Mouse (Mus musculus) kidney, adult 9 months (tissue): ENCODE data around the gene Rpusd1.
A peak's percentile ranks its signal among the peaks of the same experiment; 100 is the strongest.
"Not testable (repeated sequence)": the region's sequence is repeated elsewhere in the genome, so short reads cannot be mapped to it uniquely, and the experiment has no call there.

Experiments used
- DNase-seq: peaks from one replicate; pipeline ENCODE4 v3.0.0; 2022

Gene Rpusd1

DNA sequence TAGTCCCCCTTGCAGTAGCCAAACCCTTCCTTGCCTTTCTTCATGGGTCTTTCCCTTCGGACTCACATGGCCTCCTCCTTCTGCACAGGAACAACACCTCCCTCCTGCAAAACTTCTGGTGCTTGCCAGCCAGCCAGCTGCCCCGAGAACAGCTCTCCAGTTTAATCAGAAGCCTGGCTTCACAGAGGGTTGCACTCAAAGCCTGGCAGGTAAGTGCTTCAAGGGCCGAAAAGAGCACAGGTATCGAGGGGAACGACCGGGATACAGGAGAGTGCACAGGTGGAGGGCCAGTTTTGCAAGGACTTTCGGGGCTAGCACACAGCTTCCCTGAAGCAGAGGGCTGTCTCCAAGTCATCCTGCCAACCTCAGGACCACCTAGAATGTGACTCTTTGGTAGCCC, 11.4 kb downstream of the Rpusd1 start:
- DNase-seq, result no peak

DNA sequence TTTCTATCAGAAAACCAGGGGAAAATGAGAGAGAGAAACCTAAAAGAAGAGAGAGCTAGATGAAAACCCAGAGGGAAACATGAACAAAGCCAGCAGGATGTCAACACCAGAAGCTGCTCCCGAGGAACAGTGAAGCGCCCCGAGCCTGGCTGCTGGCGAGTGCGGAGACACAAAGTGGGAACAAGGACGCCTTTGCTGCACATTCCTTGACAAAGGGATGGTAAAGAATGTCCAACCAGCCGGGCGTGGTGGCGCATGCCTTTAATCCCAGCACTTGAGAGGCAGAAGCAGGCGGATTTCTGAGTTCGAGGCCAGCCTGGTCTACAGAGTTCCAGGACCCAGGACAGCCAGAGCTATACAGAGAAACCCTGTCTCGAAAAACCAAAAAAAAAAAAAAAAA, 14.0 kb downstream of the Rpusd1 start:
- DNase-seq, result not testable (repeated sequence)

DNA sequence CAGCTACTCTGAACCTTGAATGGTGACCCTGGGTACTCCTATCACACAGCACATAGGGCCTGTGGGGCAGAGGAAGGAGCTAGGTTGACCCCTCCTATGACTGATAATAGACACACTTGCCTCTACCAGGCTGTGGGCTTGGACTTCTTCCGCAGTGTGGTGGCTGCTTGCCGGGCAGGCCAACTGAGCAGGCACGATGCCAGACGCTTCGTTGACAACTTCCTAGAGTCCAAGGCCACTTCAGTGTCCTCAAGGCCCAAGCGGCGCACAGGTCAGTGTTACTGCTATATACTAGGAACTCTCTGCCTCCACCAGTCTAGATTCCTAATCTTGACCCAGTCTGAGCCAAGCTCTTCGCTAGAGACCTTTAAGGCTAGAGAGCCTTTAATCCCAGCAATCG, 16.4 kb downstream of the Rpusd1 start:
- DNase-seq, result no peak

DNA sequence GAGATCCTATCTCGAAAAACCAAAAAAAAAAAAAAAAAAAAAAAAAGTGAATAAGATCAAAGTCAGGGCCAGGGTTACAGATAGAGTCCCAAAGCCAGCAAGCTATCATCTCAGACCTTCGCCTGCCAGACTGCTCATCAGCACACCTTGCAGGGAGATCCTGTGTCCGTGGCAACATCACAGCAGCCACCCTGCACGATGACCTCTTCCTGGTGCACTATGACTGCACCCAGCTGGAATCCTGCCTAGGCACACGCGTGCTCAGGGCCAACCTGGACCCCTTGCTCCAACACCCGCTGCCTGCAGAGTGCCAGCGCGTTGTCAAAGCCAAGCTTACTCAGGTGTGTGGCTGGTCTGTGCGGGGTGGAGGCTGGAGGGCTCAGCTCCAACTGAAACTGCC, 16.8 kb downstream of the Rpusd1 start:
- DNase-seq, result no peak

DNA sequence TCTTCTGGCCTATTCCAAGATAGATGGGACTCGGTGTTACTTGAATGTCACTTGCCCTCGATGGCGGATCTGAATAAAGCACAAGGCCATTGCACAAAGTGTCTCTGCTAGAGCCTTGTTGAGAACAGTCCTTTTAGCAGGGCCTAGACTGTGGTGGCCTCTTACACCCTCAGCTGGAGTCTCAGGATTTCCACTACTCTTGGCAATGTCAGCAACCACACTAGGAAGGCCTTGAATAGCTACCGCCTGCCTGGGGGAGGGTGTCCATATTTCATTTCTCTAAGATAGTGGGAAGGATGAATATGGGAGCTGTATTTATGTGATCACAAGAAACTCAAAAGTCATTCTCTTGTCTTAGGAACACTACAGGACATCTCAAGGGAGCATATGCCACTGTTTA, 20.8 kb downstream of the Rpusd1 start:
- no peak for DNase-seq

DNA sequence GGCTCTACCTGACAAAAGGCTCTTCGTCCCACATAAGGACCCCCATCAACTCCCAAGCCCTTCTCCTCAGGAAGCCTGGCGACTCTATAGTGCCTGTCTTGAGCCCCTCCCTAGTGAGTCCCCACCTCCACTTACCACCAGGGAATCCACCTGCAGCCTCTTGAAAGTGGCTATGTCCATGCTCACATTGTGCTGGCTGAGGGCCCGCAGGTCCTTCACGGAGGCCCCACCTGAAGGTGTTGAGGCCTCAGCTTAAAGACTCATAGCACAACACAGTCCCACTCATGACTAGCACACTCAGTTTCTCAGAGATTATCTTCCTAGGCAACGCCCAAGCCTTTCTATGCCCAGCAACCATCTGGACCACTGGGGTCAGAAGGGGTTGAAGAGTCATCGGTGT, 21.8 kb downstream of the Rpusd1 start:
- no peak for DNase-seq

DNA sequence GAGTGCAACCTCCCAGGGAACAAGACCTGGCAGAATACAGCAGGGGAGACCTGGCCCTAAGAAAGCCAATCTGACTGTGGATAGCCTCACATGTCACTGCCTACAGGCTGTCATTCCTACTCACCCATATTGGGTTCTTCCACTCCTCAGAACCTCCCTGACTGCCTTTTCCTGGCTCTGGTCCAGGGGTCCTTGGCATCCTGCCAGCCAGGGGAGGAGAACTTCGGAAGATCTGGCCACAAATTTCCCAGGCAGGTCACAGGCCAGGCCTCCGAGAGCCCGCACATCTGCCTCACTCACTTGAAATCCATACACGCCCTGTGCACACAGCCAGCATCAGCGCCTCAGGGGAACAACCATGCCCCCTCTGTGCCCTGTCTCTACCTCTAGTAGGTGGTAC, 24.0 kb downstream of the Rpusd1 start:
- DNase-seq, result peak; percentile 26

DNA sequence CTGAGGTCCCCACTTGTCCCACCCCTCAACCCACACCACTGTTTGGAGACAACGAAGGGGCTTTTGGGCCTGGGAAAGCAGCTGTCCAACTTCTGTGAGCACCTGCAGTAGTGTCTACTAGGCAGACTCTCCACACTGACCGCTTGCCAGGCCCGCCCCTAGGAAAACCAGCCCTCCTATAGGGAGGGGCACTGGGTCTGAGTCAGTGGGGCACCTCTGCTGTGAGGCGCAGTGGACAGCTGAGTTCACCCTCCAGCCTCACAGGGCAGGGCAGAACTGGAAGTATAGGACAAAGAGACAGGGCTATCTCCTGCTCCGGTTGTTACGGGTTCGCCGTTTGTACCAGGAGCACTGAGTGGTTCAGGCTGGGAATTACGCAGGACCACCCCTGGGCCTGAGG, 26.8 kb downstream of the Rpusd1 start, which contains the start of gene Msln:
Gene Msln (minus strand): TSS at position 138 of the 400 bp plus-strand sequence.
- no peak for DNase-seq

DNA sequence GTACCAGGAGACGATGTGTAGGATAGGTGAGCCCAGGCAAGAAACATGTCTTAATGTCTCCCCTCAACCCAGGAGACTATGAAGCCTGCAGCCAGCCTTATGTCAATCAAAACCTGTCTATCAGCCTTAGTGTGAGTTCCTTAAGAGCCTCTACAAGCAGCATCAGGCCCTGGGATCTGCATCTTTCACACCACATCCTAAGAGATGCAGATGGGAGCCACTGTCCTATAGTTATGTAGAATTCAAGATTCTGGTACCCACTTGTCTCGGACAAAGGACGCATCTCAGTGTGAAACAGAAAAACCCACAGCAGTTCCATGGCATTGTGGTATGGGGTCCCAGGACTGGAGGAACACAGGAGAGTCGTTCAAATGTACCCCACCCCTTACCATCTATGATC, 27.6 kb downstream of the Rpusd1 start:
- no peak for DNase-seq

DNA sequence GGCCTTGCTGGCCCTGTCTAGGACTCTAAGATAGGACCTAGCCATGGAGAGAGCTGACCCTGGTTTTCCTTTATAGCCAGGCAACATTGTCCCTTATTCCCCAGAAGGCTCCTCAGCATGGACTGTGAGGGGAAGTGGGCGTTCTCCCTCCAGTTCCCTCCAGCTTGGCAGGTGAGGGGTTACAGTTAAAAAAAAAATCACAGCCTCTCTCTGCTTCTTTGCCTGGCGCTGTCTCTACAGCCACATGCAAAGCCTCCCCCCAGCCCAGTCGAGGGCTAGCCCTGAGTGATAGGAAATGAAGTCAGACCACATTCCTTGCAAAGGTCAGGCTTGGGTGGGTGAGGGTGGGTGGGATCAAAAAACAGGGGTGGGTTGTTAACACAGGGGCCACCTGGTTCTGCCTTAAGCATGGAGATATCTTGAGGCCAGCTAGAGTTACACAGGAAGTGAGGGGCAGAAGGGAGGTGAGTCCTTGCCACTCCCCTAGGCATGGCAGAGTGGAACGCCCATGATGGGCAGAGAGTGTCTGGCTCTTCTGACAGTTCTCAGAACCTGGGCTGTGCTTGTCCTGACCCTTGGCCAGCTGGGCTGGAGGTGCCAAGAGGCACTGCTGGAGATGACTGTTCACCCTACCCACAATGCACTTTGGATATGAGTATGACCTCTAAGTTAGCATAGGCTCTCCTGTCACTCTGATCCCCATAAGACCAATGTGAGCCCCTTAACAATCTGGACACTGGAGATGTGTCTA, 28.3 kb downstream of the Rpusd1 start:
- DNase-seq, result no peak

DNA sequence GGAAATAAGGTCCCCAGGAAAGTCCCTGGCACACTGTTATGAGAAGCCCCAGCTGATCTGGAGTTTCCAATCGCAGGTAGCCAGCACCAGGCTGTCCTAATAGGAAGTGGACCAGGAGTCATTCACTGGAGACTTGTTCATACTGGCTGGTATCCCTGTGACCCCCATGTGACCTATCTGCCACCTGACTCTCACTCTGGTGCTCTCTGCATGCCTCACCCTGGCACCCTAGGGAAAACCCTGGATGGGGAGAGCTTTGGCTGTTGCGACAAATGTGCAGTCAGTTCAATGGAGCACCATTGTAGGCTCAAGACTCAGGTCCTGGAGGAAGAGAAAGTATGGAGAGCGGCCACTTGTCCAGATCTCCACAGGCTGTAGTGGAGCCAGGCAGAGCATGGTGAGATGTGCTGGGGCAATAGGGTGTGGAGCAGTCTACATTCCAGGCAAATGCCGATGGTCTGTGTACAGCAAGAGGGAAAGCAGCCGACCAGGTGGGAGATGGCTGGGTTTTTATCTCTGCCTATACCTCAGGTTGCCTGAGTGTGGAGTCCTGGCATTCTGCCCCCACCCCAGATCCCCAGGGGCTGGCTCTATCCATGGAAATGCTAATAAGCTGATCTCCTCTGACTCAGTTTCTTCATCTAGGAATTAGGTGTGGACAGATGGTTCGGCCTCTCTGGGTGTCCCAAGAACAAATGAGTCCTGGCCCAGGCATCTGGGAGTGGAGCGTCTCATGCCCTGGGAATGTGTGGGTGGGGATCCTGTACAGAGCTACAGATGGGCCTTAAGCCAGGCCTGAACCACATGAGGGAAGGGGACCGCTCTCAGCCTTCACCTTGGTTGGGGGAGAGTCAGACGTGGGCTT, 29.1 kb downstream of the Rpusd1 start:
- no peak for DNase-seq

DNA sequence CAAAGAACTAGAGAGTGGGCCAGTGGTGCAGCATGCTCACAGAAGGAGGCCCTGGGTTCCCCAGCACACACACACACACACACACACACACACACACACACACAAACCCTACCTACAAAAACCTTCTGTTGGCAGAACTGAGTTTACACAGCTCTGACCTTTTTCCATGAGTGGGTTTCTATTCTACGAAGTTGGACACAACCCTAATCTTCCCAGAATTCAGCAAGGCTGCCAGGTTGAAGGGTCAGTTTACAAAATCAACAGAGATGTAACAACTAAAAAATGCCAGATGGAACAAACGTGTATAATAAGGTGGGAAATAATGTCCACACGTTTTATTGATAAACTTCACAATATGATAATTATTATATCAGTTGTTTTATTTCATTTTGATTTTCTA, 30.2 kb downstream of the Rpusd1 start:
- DNase-seq, result no peak

DNA sequence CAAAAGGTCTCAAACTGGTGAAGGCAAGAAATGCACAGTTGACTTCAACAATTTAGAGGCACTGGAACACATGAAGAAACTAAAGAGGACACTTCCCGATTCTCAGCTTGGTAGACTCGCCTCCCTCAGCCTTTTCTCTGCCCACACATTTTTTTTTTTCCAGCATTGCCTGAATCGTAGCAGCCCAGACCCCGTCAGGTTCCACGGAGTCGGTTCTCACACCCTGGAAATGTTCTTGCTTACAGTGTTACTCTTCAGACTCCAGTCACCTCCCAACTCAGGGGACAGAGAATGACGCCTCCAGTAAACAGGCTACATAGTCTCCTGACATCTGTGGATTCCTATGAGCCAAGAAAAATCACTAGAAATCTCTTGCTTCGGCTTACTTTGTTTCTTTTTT, 32.7 kb downstream of the Rpusd1 start:
- DNase-seq, result no peak

DNA sequence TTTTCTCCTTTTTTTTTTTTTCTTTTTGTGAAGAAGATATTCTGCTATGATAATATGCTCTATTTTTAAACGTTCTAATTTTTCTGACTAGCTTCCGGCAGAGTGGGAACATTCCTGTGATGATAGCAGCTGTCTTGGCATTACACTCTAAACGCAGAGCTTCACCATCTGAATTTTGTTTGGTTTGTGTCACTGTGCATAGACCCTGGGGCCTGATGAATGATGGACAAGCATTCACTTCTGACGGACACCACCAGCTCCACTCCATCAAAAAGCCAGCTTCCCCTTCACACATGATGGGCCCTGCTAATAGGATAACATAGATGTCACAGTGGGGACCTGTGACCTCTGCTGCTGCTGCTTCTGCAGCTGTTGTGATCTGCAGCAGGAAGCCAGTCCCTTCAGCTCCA, 34.1 kb downstream of the Rpusd1 start:
- no peak for DNase-seq

DNA sequence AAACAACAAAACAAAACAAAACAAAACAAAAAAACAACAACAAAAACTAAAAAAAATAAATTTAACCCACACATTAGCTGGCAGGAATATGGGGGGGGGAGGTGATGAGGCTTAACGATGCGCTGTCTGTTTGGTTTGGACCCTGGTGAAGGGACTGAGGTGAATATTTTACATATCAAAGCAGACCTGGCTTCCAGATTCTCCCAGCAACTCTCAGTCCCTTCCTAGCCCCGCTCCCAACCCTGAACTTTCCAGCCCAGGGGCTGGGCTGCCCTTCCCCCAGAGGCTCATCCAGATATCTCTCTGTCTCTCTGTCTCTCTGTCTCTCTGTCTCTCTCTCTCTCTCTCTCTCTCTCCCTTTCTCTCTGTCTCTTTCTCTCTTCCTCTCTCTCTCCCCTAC, 35.1 kb downstream of the Rpusd1 start:
- no peak for DNase-seq

DNA sequence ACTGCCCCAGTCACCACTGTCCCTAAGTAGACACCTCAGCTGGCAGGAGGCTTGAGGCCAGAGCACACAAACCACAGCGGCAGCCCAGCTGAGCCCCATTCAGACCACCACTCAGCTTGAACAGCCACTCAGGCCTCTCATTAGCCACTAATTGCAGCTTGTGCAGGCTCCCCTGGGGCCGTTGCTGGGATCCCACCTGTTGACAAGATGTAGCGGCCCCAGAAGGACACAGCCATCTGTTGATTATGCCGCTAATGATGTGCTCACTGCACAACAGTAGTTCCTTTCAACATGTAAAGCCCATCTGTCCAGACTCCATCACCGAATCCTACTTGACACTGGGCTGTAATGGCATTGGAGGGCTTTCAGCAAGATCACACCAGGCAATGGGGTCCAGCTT, 38.4 kb downstream of the Rpusd1 start:
- DNase-seq, result no peak

DNA sequence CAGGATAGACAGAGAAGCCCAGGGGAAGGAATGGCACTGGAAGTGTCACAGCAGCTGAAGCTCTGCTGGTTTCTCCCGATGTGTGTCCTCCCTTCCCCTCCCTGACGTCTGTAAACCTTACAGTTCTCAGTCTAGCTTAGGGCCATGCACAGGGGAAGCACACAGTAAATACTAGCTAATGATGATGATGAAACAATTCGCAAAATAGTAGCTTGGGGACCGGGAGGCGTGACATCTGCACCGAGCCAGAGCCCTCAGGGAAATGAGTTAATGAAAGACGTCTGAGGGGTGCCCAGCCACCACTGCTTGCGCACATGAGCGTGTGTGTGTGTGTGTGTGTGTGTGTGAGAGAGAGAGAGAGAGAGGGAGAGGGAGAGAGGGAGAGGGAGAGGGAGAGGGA, 41.9 kb downstream of the Rpusd1 start:
- no peak for DNase-seq

DNA sequence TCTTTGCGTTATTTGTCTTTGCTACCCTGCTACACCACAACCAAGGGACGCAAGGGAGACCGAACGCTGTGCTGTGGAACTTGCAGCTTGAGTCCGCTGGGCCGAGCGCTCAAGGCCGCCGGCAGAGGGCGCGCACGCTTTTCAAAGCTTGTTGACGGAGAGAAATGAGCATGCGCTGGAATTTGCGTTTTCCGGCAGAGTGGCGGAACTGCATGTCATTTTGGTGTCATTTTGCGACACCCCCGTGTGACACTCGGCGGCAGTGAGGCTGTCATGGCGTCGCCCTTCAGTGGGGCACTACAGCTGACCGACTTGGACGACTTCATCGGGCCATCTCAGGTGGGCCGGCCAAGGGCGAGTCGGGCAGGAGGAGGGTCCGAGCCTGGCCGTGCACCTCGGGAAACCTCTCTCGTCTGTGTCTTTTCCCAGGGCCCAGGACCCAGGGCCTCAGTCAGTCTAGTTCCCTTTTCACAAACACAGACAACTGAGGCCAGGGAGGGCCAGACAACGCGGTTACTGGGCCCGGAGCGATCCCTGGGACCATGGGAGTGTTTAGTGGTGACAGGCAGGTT, 46.2 kb downstream of the Rpusd1 start, which contains the start of gene Narfl:
Gene Narfl (plus strand): TSS at position 228 of the 572 bp plus-strand sequence.
- DNase-seq, result peak; percentile 98

DNA sequence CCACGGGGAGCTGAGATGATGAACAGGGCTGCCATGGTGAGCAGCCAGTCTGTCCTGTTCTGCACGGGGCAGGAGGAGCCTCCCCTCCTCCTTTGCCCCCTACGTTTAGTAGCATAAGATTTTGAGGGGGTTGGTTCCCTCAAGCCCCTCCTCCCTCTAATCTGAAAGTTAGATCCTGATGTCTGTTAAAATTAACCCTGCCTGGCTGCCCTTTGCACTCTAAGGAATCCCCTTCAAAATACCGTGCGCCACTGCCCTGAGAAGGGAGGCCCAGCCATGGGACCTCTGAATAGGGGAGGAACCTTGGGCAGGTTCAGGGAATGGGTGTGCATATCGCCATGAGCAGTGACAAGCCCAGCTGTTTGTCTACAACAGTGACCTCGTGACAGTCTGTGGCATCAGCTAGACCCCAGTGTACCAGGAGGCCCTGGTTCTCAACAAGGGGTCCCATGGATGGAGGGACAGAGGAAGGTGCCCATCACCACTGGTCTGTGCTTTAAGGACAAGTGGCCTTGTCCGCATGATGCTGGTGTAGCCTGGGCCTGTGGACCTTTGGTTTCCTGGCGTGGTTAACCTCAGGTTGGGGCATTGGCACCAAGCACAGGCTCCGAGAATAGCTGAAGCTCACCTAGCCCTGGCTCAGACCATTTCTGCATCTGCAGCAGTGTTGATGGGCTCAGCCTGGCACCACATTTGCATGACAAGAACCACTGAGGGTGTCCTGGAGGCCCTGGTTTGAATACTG, 48.0 kb downstream of the Rpusd1 start:
- DNase-seq, result peak; percentile 70

DNA sequence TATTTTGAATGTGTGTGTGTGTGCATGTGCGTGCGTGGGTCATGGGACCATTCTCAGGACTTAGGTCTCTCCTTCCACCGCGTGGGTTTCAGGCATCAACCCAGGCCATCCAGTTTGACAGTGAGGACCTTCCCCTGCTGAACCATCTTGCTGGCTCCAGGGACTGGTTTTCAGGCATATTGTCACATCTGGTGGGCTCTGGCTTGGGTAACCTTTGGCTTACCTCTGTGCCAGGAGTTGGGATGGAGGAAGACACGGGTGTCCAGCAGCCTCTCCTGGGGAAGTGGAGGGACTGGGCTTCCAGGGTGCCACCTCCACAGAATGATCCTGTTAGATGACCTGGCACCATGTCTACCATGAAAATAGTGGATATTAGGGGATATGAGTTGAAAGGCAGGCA, 50.5 kb downstream of the Rpusd1 start:
- DNase-seq, result no peak
